Mouse (Mus musculus) v-Abl transformed pro-B cells (cell line): ENCODE measurements around the gene Suds3.

Experiments
- in situ Hi-C, 2 experiments: fragments of 400-800 bp; cut with MboI; formaldehyde crosslinking; loops; one replicate each; pipeline ENCODE4 v1.15.1; 2025; ENCODE audit not compliant: unreplicated experiment in 2 of 2

Suds3 gene

GRCm38 (mm10) chr5:117137011-117137410 is 21.1 kb upstream of the Suds3 start:
- in situ Hi-C loops: no loop called here

GRCm38 (mm10) chr5:117136570-117136969 is 20.7 kb upstream of the Suds3 start:
- in situ Hi-C loops: no loop called here

GRCm38 (mm10) chr5:117135869-117136268 is 20.0 kb upstream of the Suds3 start:
- in situ Hi-C loops: no loop called here

GRCm38 (mm10) chr5:117134889-117135456 is 19.1 kb upstream of the Suds3 start:
- in situ Hi-C loops: no loop called here

- in situ Hi-C loops: no loop called here
Measured at GRCm38 (mm10) chr5:117134066-117134888, 18.4 kb upstream of the Suds3 start.

GRCm38 (mm10) chr5:117133446-117134065 is 17.6 kb upstream of the Suds3 start:
- in situ Hi-C loops: no loop called here

- in situ Hi-C loops: no loop called here
Measured at GRCm38 (mm10) chr5:117130726-117131125, 14.8 kb upstream of the Suds3 start.

- in situ Hi-C loops: no loop called here
Measured at GRCm38 (mm10) chr5:117127051-117127450, 11.1 kb upstream of the Suds3 start.

- in situ Hi-C loops: no loop called here
Measured at GRCm38 (mm10) chr5:117125482-117126346, 9.8 kb upstream of the Suds3 start.

GRCm38 (mm10) chr5:117123840-117124239 is 7.9 kb upstream of the Suds3 start:
- in situ Hi-C loops: loop anchor here (25.0 kb wide), 1 partner anchor 838 kb away; no protein-coding TSS in a partner anchor

GRCm38 (mm10) chr5:117123102-117123501 is 7.2 kb upstream of the Suds3 start:
- in situ Hi-C loops: loop anchor here (25.0 kb wide), 1 partner anchor 839 kb away; no protein-coding TSS in a partner anchor

- in situ Hi-C loops: loop anchor here (25.0 kb wide), 1 partner anchor 841 kb away; no protein-coding TSS in a partner anchor
Measured at GRCm38 (mm10) chr5:117121657-117122056, 5.7 kb upstream of the Suds3 start.

GRCm38 (mm10) chr5:117120489-117121466 is 4.9 kb upstream of the Suds3 start:
- in situ Hi-C loops: loop anchor here (25.0 kb wide), 1 partner anchor 842 kb away; no protein-coding TSS in a partner anchor

- in situ Hi-C loops: loop anchor here (5.0 to 25.0 kb wide), 11 partner anchors 37 to 1485 kb away; partner anchors contain the start of genes Pebp1 (in 1 of the 2) and Rab35 (in 1 of the 2)
Measured at GRCm38 (mm10) chr5:117119777-117120488, 4.0 kb upstream of the Suds3 start, which contains the start of gene Taok3. Gene Taok3, plus strand, starts transcription at chr5:117120129.

- in situ Hi-C loops: loop anchor here (5.0 to 25.0 kb wide), 11 partner anchors 38 to 1484 kb away; partner anchors contain the start of genes Pebp1 (in 1 of the 2) and Rab35 (in 1 of the 2)
Measured at GRCm38 (mm10) chr5:117118850-117119249, 2.9 kb upstream of the Suds3 start.

- in situ Hi-C loops: loop anchor here (5.0 to 25.0 kb wide), 11 partner anchors 39 to 1483 kb away; partner anchors contain the start of genes Pebp1 (in 1 of the 2) and Rab35 (in 1 of the 2)
Measured at GRCm38 (mm10) chr5:117118220-117118619, 2.3 kb upstream of the Suds3 start.

- in situ Hi-C loops: loop anchor here (5.0 to 25.0 kb wide), 11 partner anchors 40 to 1483 kb away; partner anchors contain the start of genes Pebp1 (in 1 of the 2) and Rab35 (in 1 of the 2)
Measured at GRCm38 (mm10) chr5:117117716-117118115, 1.8 kb upstream of the Suds3 start.

- in situ Hi-C loops: loop anchor here (5.0 to 25.0 kb wide), 11 partner anchors 40 to 1482 kb away; partner anchors contain the start of genes Pebp1 (in 1 of the 2) and Rab35 (in 1 of the 2)
Measured at GRCm38 (mm10) chr5:117117241-117117640, 1.3 kb upstream of the Suds3 start.
